Comparison of ENCODE assay signal across 16 mouse cellular contexts in the genomic region with DNA sequence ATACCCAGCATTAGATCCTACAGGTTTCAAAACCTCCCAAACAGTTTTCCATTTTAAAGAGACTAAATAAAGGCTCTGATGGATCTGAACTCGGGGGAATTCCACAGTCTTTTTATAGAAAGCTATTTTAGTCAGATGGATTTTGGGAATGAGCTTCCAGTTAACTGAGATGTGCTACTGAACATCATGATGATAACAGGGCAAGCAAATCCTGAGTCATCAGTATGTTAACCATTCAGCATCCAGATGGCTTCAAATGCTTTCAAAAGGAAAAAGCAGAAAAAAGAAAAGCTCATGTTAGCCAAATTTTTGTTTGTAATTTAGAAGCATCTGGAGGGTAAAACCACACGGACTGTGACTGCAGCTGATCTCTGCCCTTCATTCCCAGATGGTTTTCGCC.
"Had no signal": no experiment of that assay in that cellular context is flagged by ENCODE, and none has a peak within 500 bp of the region (broad histone marks: within the 10 kb centered on the region; RNA-seq: fewer than 3 reads in every experiment).

No protein-coding gene starts in this region.

- H3K4me1 ChIP-seq: liver, embryonic 13.5 days; midbrain, embryonic 12.5 days; midbrain, embryonic 15.5 days; neural tube, embryonic 13.5 days had no signal

- H3K27ac ChIP-seq: kidney, postnatal 0 days; layer of hippocampus, adult 2 months; liver, embryonic 13.5 days; midbrain, embryonic 12.5 days; midbrain, embryonic 15.5 days; neural tube, embryonic 13.5 days had no signal

- H3K4me3 ChIP-seq: layer of hippocampus, adult 2 months; liver, embryonic 13.5 days; midbrain, embryonic 12.5 days; midbrain, embryonic 15.5 days; neural tube, embryonic 13.5 days had no signal

- H3K36me3 ChIP-seq: liver, embryonic 13.5 days; midbrain, embryonic 12.5 days; midbrain, embryonic 15.5 days; neural tube, embryonic 13.5 days had no signal

- H3K27me3 ChIP-seq: liver, embryonic 13.5 days; midbrain, embryonic 12.5 days; midbrain, embryonic 15.5 days; neural tube, embryonic 13.5 days had no signal

- ATAC-seq: midbrain, embryonic 15.5 days had no signal

- H3K4me2 ChIP-seq: liver, embryonic 13.5 days; midbrain, embryonic 12.5 days; midbrain, embryonic 15.5 days; neural tube, embryonic 13.5 days had no signal

- H3K9ac ChIP-seq: liver, embryonic 13.5 days; midbrain, embryonic 12.5 days; midbrain, embryonic 15.5 days; neural tube, embryonic 13.5 days had no signal

- DNase-seq: kidney, adult 2 months; kidney, postnatal 25 days; layer of hippocampus, adult 9-11 months; liver, embryonic 13.5 days; lung, adult 2 months; lung, postnatal 14 days; lung, postnatal 4 days; retina, postnatal 1 day; right cerebral cortex, postnatal 25 days; spleen, adult 18-20 months; thymus, postnatal 25 days had no signal

- H3K9me3 ChIP-seq: liver, embryonic 13.5 days; midbrain, embryonic 12.5 days; midbrain, embryonic 15.5 days; neural tube, embryonic 13.5 days had no signal
